Mouse (Mus musculus) MEL (cell line): ENCODE measurements around the gene Slc2a2.

Source experiments
- USF1 ChIP-seq: IDR thresholded peaks from 2 replicates; pipeline ENCODE4 v1.6.1; 2014; ENCODE audit warnings: low read depth, mild to moderate bottlenecking, inconsistent platforms, low read length, improper control_type of control experiment, moderate library complexity
- ZMIZ1 ChIP-seq: IDR thresholded peaks from 2 replicates; pipeline ENCODE4 v1.6.1; 2012; ENCODE audit warnings: low read depth, mild to moderate bottlenecking, inconsistent platforms, low read length, improper control_type of control experiment, moderate library complexity
- ZNF384 ChIP-seq: IDR thresholded peaks from 2 replicates; pipeline ENCODE4 v1.6.1; 2012; ENCODE audit warnings: low read depth, mild to moderate bottlenecking, inconsistent platforms, low read length, improper control_type of control experiment

GRCm38 (mm10) chr3:28755477-28755876 is 57.8 kb downstream of the Slc2a2 start:
- no peak for TF ChIP-seq USF1
- TF ChIP-seq ZMIZ1, result no peak
- no peak for TF ChIP-seq ZNF384
